Mouse (Mus musculus): ENCODE measurements around the gene Hhat.

Hhat gene

GRCm38 (mm10) chr1:192770495-192771331 lies at the start of gene Hhat:
Gene Hhat (minus strand): TSS chr1:192771223.
- DNase-seq, result peak; percentile 78 to 85

- DNase-seq, result no peak
Measured at GRCm38 (mm10) chr1:192818334-192818733, 47.3 kb upstream of the Hhat start.

- no peak for DNase-seq
Measured at GRCm38 (mm10) chr1:192815789-192816188, 44.8 kb upstream of the Hhat start.

GRCm38 (mm10) chr1:192814700-192815099 lies 43.7 kb upstream of the Hhat start:
- DNase-seq, result no peak

- DNase-seq, result no peak
Measured at GRCm38 (mm10) chr1:192812758-192813157, 41.7 kb upstream of the Hhat start.

- peak in 1 of 2 experiments; percentile 38 for DNase-seq
Measured at GRCm38 (mm10) chr1:192812290-192812689, 41.3 kb upstream of the Hhat start.

GRCm38 (mm10) chr1:192806168-192807157 lies 35.4 kb upstream of the Hhat start:
- DNase-seq, result peak; percentile 53 to 61

GRCm38 (mm10) chr1:192800338-192800737 lies 29.3 kb upstream of the Hhat start:
- DNase-seq, result no peak

- DNase-seq, result peak; percentile 45 to 66
Measured at GRCm38 (mm10) chr1:192799165-192799991, 28.4 kb upstream of the Hhat start.

GRCm38 (mm10) chr1:192798212-192799164 lies 27.5 kb upstream of the Hhat start:
- DNase-seq, result peak; percentile 83 to 89

GRCm38 (mm10) chr1:192797011-192797274 lies 25.9 kb upstream of the Hhat start:
- no peak for DNase-seq

GRCm38 (mm10) chr1:192796201-192797010 lies 25.4 kb upstream of the Hhat start:
- DNase-seq, result peak in 1 of 2 experiments; percentile 53

- DNase-seq, result no peak
Measured at GRCm38 (mm10) chr1:192794957-192795745, 24.1 kb upstream of the Hhat start.

- peak in 1 of 2 experiments; percentile 64 for DNase-seq
Measured at GRCm38 (mm10) chr1:192791897-192792361, 20.9 kb upstream of the Hhat start.

- peak; percentile 55 to 66 for DNase-seq
Measured at GRCm38 (mm10) chr1:192790442-192790841, 19.4 kb upstream of the Hhat start.

- peak; percentile 68 to 76 for DNase-seq
Measured at GRCm38 (mm10) chr1:192789828-192790227, 18.8 kb upstream of the Hhat start.

GRCm38 (mm10) chr1:192789111-192789522 lies 18.1 kb upstream of the Hhat start:
- peak; percentile 68 to 76 for DNase-seq

- no peak for DNase-seq
Measured at GRCm38 (mm10) chr1:192786194-192786593, 15.2 kb upstream of the Hhat start.

All from kidney, postnatal 4 days (tissue).